Comparison of ENCODE assay signal across 12 mouse cellular contexts in genomic region chr15:77337926-77338325, GRCm38 (mm10). TPM values are rescaled to one million over a fixed set of nuclear protein-coding genes. Genes with fewer than 3 reads are reported as not detected.
DNase-seq lines count a peak whose midpoint lies in the region; ATAC-seq lines count a peak whose summit lies in the region.
"Had no signal": no experiment of that assay in that cellular context is flagged by ENCODE, and none has a peak within 500 bp of the region (broad histone marks: within the 10 kb centered on the region; RNA-seq: fewer than 3 reads in every experiment).

No protein-coding gene starts in this region.

- intact Hi-C loops in gastrocnemius, postnatal 36 days (cut with DNase I), result loop anchor here (2.0 to 10.0 kb wide), 4 partner anchors 31 to 363 kb away; no protein-coding TSS in a partner anchor
- intact Hi-C loops in gastrocnemius, postnatal 14 days (cut with DNase I; ENCODE audit: low total_unique reads), result no loop called here

- H3K4me2 ChIP-seq in hindbrain, embryonic 13.5 days, result no peak overlapping the region
- no peak overlapping the region for H3K4me2 ChIP-seq in hindbrain, embryonic 14.5 days (replicated peaks)
- H3K4me2 ChIP-seq: limb, embryonic 13.5 days had no signal

- no peaks in the 10 kb centered on the region for H3K27me3 ChIP-seq in hindbrain, embryonic 13.5 days
- no peaks in the 10 kb centered on the region for H3K27me3 ChIP-seq in hindbrain, embryonic 14.5 days (ENCODE audit: control insufficient read depth, insufficient read depth, low read length)
- no peaks in the 10 kb centered on the region for H3K27me3 ChIP-seq in limb, embryonic 10.5 days (ENCODE audit: low read depth, poor library complexity, severe bottlenecking)
- H3K27me3 ChIP-seq: limb, embryonic 13.5 days had no signal

- H3K9ac ChIP-seq in hindbrain, embryonic 13.5 days, result no peak overlapping the region
- no peak overlapping the region for H3K9ac ChIP-seq in hindbrain, embryonic 14.5 days
- H3K9ac ChIP-seq: limb, embryonic 13.5 days had no signal

- no peaks in the 10 kb centered on the region for H3K9me3 ChIP-seq in hindbrain, embryonic 13.5 days
- no peaks in the 10 kb centered on the region for H3K9me3 ChIP-seq in hindbrain, embryonic 14.5 days (ENCODE audit: control insufficient read depth, low read length)
- 0 out of 2 replicates have a peak, but pooled peaks cover 3% of the 10 kb centered on the region for H3K9me3 ChIP-seq in limb, embryonic 10.5 days (replicated peaks)
- H3K9me3 ChIP-seq: limb, embryonic 13.5 days had no signal

- H3K36me3 ChIP-seq in hindbrain, embryonic 13.5 days, result no peaks in the 10 kb centered on the region
- H3K36me3 ChIP-seq in hindbrain, embryonic 14.5 days (replicated peaks; ENCODE audit: control insufficient read depth, insufficient read depth), result no peaks in the 10 kb centered on the region
- H3K36me3 ChIP-seq in limb, embryonic 10.5 days, result no peaks in the 10 kb centered on the region
- H3K36me3 ChIP-seq: limb, embryonic 13.5 days had no signal

- no peak overlapping the region for H3K4me3 ChIP-seq in hindbrain, embryonic 13.5 days
- no peak overlapping the region for H3K4me3 ChIP-seq in hindbrain, embryonic 14.5 days (replicated peaks; ENCODE audit: low read length)
- H3K4me3 ChIP-seq in limb, embryonic 10.5 days, result no peak overlapping the region
- H3K4me3 ChIP-seq: limb, embryonic 13.5 days had no signal

- WGBS in hindbrain, embryonic 13.5 days, result 47% methylated on average over 3 of the region's 3 CpGs
- WGBS in hindbrain, embryonic 14.5 days, result 47% methylated on average over 3 of the region's 3 CpGs
- 82% methylated on average over 3 of the region's 3 CpGs for WGBS in limb, embryonic 10.5 days

- peak overlapping the region; percentile 40; the same call in 1 of the 2 replicates for H3K27ac ChIP-seq in hindbrain, embryonic 13.5 days
- no peak overlapping the region for H3K27ac ChIP-seq in hindbrain, embryonic 14.5 days
- peak overlapping the region; percentile 90; the same call in 1 of the 2 replicates for H3K27ac ChIP-seq in limb, embryonic 10.5 days

- DNase-seq in hindbrain, embryonic 14.5 days (ENCODE audit: low spot score), result no peak
- DNase-seq in 3T3-L1 (ENCODE audit: low read depth, low spot score) (peak; percentile 43), NIH3T3 (ENCODE audit: low read depth) (peak; percentile 49)
- no peak for DNase-seq in limb, embryonic 10.5 days (ENCODE audit: low spot score)
- DNase-seq in embryo, embryonic 10.5 days (ENCODE audit: low spot score), result no peak
- DNase-seq in gastrocnemius, postnatal 36 days, result no peak
- DNase-seq in gastrocnemius, postnatal 14 days, result no peak
- DNase-seq: adrenal gland, adult 8-10 months; heart, postnatal 10 days; right cerebral cortex, postnatal 4 days had no signal

- no peak for ATAC-seq in hindbrain, embryonic 13.5 days (ENCODE audit: low FRiP score)
- no peak for ATAC-seq in hindbrain, embryonic 14.5 days (ENCODE audit: low FRiP score)

- peaks cover 25% of the 10 kb centered on the region for H3K4me1 ChIP-seq in hindbrain, embryonic 13.5 days (replicated peaks)
- peaks cover 9% of the 10 kb centered on the region; the same call in 1 of the 2 replicates for H3K4me1 ChIP-seq in hindbrain, embryonic 14.5 days (replicated peaks; ENCODE audit: control insufficient read depth, insufficient read depth, low read length)
- peaks cover 44% of the 10 kb centered on the region for H3K4me1 ChIP-seq in limb, embryonic 10.5 days

RNA-seq across cellular contexts. Expression of gene Rbfox2, which starts 31.1 kb away (rescaled TPM):
- 158 and 159 TPM in 2 replicates for polyA plus RNA-seq in hindbrain, embryonic 13.5 days (2015; fragmentation: Nextera tagmentation; extraction: Ambion mirVana)
- polyA plus RNA-seq in hindbrain, embryonic 14.5 days (2014; fragmentation: Nextera tagmentation; extraction: Ambion mirVana), result 154 and 164 TPM in 2 replicates
- polyA plus RNA-seq in limb, embryonic 10.5 days (2016; fragmentation: Nextera tagmentation; extraction: Ambion mirVana), result 45.8 and 62.6 TPM in 2 replicates
- total RNA-seq in gastrocnemius, postnatal 36 days (2021), result 10 to 100 TPM; 44.2 to 63.3 TPM
- total RNA-seq in gastrocnemius, postnatal 14 days (2021), result 100 to 1,000 TPM; 104 to 121 TPM

Comparison
In these comparisons a context has a peak if more than half of its experiments do, and no peak if none do; other contexts are left out.
1. DNase-seq: peak in 3T3-L1 (single experiment) and NIH3T3 (single experiment); none in hindbrain, embryonic 14.5 days (single experiment), limb, embryonic 10.5 days (single experiment), embryo, embryonic 10.5 days (single experiment), gastrocnemius, postnatal 36 days (0 of 2) and gastrocnemius, postnatal 14 days (single experiment).